Mouse (Mus musculus) ES-E14 (cell line): Measurements from ENCODE around the gene Nek6.

Experiments
- CHD2 ChIP-seq: IDR thresholded peaks from 2 replicates; pipeline ENCODE4 v1.6.1; 2014; ENCODE audit warnings: mild to moderate bottlenecking, low read depth, low read length, inconsistent platforms
- MAFK ChIP-seq: IDR thresholded peaks from 2 replicates; pipeline ENCODE4 v1.6.1; 2014; ENCODE audit warnings: mild to moderate bottlenecking, low read depth, low read length, inconsistent platforms; ENCODE audit not compliant: insufficient read depth
- ZNF384 ChIP-seq: IDR thresholded peaks from 2 replicates; pipeline ENCODE4 v1.6.1; 2012; ENCODE audit warnings: low read depth, low read length, inconsistent platforms

DNA sequence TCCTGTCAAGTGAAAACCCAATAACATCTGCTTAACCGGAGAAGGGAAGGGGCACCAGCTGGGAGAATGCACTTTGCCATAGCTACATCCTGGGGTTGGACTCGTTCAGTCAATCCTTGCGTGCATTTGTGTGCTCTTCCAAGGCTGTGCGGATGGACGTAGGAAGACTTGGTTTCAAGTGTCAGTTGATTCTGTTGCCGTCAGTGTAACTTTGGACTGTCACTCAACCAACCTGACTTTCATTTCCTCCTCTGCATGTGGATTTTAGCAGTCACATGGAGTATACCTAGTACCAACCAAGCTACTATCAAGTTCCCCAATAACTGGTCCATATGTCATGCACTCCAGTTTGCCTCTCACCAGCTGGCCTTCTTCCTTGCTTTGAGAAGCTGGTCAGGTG is 33.5 kb downstream of the Nek6 start:
- TF ChIP-seq MAFK = no peak
- no peak for TF ChIP-seq CHD2
- TF ChIP-seq ZNF384 = no peak
